Mouse (Mus musculus) MEL (cell line): ENCODE data around the gene Asb17.

Source experiments
- CHD1 ChIP-seq: IDR thresholded peaks from 2 replicates; pipeline ENCODE4 v1.6.1; 2012; ENCODE audit warnings: low read depth, mild to moderate bottlenecking, inconsistent platforms, low read length, improper control_type of control experiment
- CTCF ChIP-seq, 3 experiments: IDR thresholded peaks in 2 of 3; conservative IDR thresholded peaks in 1 of 3; 2 replicates each; pipeline ENCODE4 v1.5.1; 2011 to 2012; ENCODE audit warnings: low read length in 3 of 3, low read depth in 2 of 3, mild to moderate bottlenecking in 2 of 3, improper control_type of control experiment in 1 of 3, inconsistent platforms in 1 of 3, mixed read lengths in 1 of 3, moderate library complexity in 1 of 3; ENCODE audit not compliant: control insufficient read depth in 1 of 3, insufficient read depth in 1 of 3, poor library complexity in 1 of 3, severe bottlenecking in 1 of 3
- GATA1 ChIP-seq: IDR thresholded peaks from 2 replicates; pipeline ENCODE4 v1.6.1; 2011; ENCODE audit warnings: low read depth, low read length, improper control_type of control experiment
- HCFC1 ChIP-seq: IDR thresholded peaks from 2 replicates; pipeline ENCODE4 v1.6.1; 2012; ENCODE audit warnings: low read depth, mild to moderate bottlenecking, inconsistent platforms, low read length, improper control_type of control experiment, moderate library complexity
- MAX ChIP-seq: IDR thresholded peaks from 2 replicates; pipeline ENCODE4 v1.6.1; 2011; ENCODE audit warnings: low read length, improper control_type of control experiment
- POLR2A ChIP-seq, 2 experiments: IDR thresholded peaks; 2 replicates each; pipeline ENCODE4 v1.6.1; 2011 to 2012; ENCODE audit warnings: low read length in 2 of 2, mild to moderate bottlenecking in 2 of 2, control low read depth in 1 of 2, improper control_type of control experiment in 1 of 2, low read depth in 1 of 2, moderate library complexity in 1 of 2; ENCODE audit not compliant: control insufficient read depth in 1 of 2, insufficient read depth in 1 of 2, poor library complexity in 1 of 2

GRCm38 (mm10) chr3:153844030-153844429, at the start of gene Asb17:
- TF ChIP-seq CTCF (IDR thresholded peaks at IDR 0.05 in 2 of 3, conservative IDR thresholded peaks at IDR 0.05 in 1 of 3; ENCODE audit: control insufficient read depth in 1 of 3, insufficient read depth in 1 of 3, low read depth in 2 of 3, low read length in 3 of 3, poor library complexity in 1 of 3, severe bottlenecking in 1 of 3) (no peak), HCFC1 (no peak), MAX (no peak), POLR2A (IDR thresholded peaks at IDR 0.05; ENCODE audit: control insufficient read depth in 1 of 2, insufficient read depth in 1 of 2, low read depth in 1 of 2, low read length in 2 of 2, poor library complexity in 1 of 2) (no peak), CHD1 (no peak), GATA1 (no peak)
